In genomic region chr2:122351931-122352329, GRCm38 (mm10) we compare ENCODE assay signal across 9 mouse cellular contexts. TPM values are rescaled to one million over a fixed set of nuclear protein-coding genes. Genes with fewer than 3 reads are reported as not detected.
DNase-seq lines count a peak whose midpoint lies in the region; ATAC-seq and TF ChIP-seq lines count a peak whose summit lies in the region.
"Had no signal": no experiment of that assay in that cellular context is flagged by ENCODE, and none has a peak within 500 bp of the region (broad histone marks: within the 10 kb centered on the region; RNA-seq: fewer than 3 reads in every experiment).

No protein-coding gene starts in this region.

- peak overlapping the region; percentile 72 for H3K27ac ChIP-seq in embryonic facial prominence, embryonic 15.5 days (replicated peaks)
- no peak overlapping the region; the same call in 1 of the 2 replicates for H3K27ac ChIP-seq in kidney, postnatal 0 days
- H3K27ac ChIP-seq in midbrain, embryonic 15.5 days = peak overlapping the region; percentile 82
- H3K27ac ChIP-seq: liver, embryonic 14.5 days had no signal

- 30% methylated on average over 4 of the region's 4 CpGs for WGBS in embryonic facial prominence, embryonic 15.5 days
- WGBS in kidney, postnatal 0 days = 51% methylated on average over 4 of the region's 4 CpGs
- WGBS in midbrain, embryonic 15.5 days = 6% methylated on average over 4 of the region's 4 CpGs

- peaks cover 23% of the 10 kb centered on the region for H3K36me3 ChIP-seq in embryonic facial prominence, embryonic 15.5 days
- H3K36me3 ChIP-seq in kidney, postnatal 0 days (ENCODE audit: insufficient read depth, low read length) = 0 out of 2 replicates have a peak, but pooled peaks cover under 1% of the 10 kb centered on the region
- H3K36me3 ChIP-seq in midbrain, embryonic 15.5 days (replicated peaks) = 0 out of 2 replicates have a peak, but pooled peaks cover 3% of the 10 kb centered on the region

- no peak overlapping the region for H3K4me3 ChIP-seq in embryonic facial prominence, embryonic 15.5 days (replicated peaks)
- no peak overlapping the region for H3K4me3 ChIP-seq in kidney, postnatal 0 days (replicated peaks; ENCODE audit: low read depth, low read length)
- H3K4me3 ChIP-seq in midbrain, embryonic 15.5 days = no peak overlapping the region

- no peaks in the 10 kb centered on the region for H3K9me3 ChIP-seq in embryonic facial prominence, embryonic 15.5 days (replicated peaks)
- H3K9me3 ChIP-seq in kidney, postnatal 0 days (replicated peaks; ENCODE audit: low read length) = no peaks in the 10 kb centered on the region
- H3K9me3 ChIP-seq in midbrain, embryonic 15.5 days = no peaks in the 10 kb centered on the region

- H3K4me1 ChIP-seq in embryonic facial prominence, embryonic 15.5 days = peaks cover 39% of the 10 kb centered on the region
- H3K4me1 ChIP-seq in kidney, postnatal 0 days (replicated peaks; ENCODE audit: insufficient read depth, low read length) = peaks cover 4% of the 10 kb centered on the region; the same call in 1 of the 2 replicates
- peaks cover 56% of the 10 kb centered on the region for H3K4me1 ChIP-seq in midbrain, embryonic 15.5 days

- intact Hi-C loops in gastrocnemius, postnatal 14 days (cut with DNase I; ENCODE audit: low total_unique reads) = no loop called here

- H3K4me2 ChIP-seq in embryonic facial prominence, embryonic 15.5 days (replicated peaks) = no peak overlapping the region
- H3K4me2 ChIP-seq in kidney, postnatal 0 days (ENCODE audit: low read length) = no peak overlapping the region
- H3K4me2 ChIP-seq in midbrain, embryonic 15.5 days = no peak overlapping the region

- H3K27me3 ChIP-seq in embryonic facial prominence, embryonic 15.5 days = no peaks in the 10 kb centered on the region
- H3K27me3 ChIP-seq in kidney, postnatal 0 days (ENCODE audit: insufficient read depth, low read length) = no peaks in the 10 kb centered on the region
- no peaks in the 10 kb centered on the region for H3K27me3 ChIP-seq in midbrain, embryonic 15.5 days (replicated peaks)

- DNase-seq in adrenal gland, adult 2 months = peak; percentile 32
- DNase-seq in adrenal gland, postnatal 4 days (ENCODE audit: low spot score in 2 of 2) = no peak
- DNase-seq in ES-CJ7 (ENCODE audit: low read depth, low spot score) = peak; percentile 80
- peak; percentile 30 for DNase-seq in kidney, postnatal 0 days (ENCODE audit: low spot score)
- DNase-seq in gastrocnemius, postnatal 14 days = no peak

- no peak for ATAC-seq in embryonic facial prominence, embryonic 15.5 days (ENCODE audit: insufficient number of reproducible peaks, low FRiP score, low TSS enrichment, low read depth)
- ATAC-seq in kidney, postnatal 0 days (replicated peaks; ENCODE audit: low FRiP score, low read depth) = no peak
- peak; percentile 13; the same call in 1 of the 2 replicates for ATAC-seq in midbrain, embryonic 15.5 days (replicated peaks)
- ATAC-seq in CD4-positive, CD25-positive, alpha-beta regulatory T cell, adult 4 months = no peak

- TF ChIP-seq CTCF in kidney, postnatal 0 days (IDR thresholded peaks at IDR 0.05; ENCODE audit: low read depth) = no peak

- no peak overlapping the region for H3K9ac ChIP-seq in embryonic facial prominence, embryonic 15.5 days
- H3K9ac ChIP-seq in kidney, postnatal 0 days (ENCODE audit: low read depth, low read length) = no peak overlapping the region
- no peak overlapping the region for H3K9ac ChIP-seq in midbrain, embryonic 15.5 days
- H3K9ac ChIP-seq: liver, embryonic 14.5 days had no signal

RNA-seq across cellular contexts. Expression of gene Shf, which starts 17.0 kb away (rescaled TPM):
- 10 to 100 TPM in 1 of 2 experiments, 1 to 10 TPM in 1; 6.0 to 13.0 TPM for total RNA-seq in adrenal gland, adult 2 months (2021)
- 12.3 and 15.9 TPM in 2 replicates for polyA plus RNA-seq in adrenal gland, adult 2 months (2012; rRNA removed)
- 10 to 100 TPM; 30.5 to 32.7 TPM for total RNA-seq in adrenal gland, postnatal 4 days (2021)
- 4.5 and 5.0 TPM in 2 replicates for polyA plus RNA-seq in embryonic facial prominence, embryonic 15.5 days (2015; fragmentation: Nextera tagmentation; extraction: Ambion mirVana)
- polyA plus RNA-seq in kidney, postnatal 0 days (2015; fragmentation: Nextera tagmentation; extraction: Ambion mirVana) = 1.3 and 2.3 TPM in 2 replicates
- 12.0 and 13.3 TPM in 2 replicates for polyA plus RNA-seq in midbrain, embryonic 15.5 days (2015; fragmentation: Nextera tagmentation; extraction: Ambion mirVana)
- total RNA-seq in gastrocnemius, postnatal 14 days (2021) = 1 to 10 TPM; 5.1 to 6.0 TPM
- polyA plus RNA-seq in CD4-positive, CD25-positive, alpha-beta regulatory T cell, adult 4 months (2017; shearing (Covaris generic)) = under 1 TPM in 1 of 2 experiments, not detected in 1; 0.42 TPM

RNA-seq across cellular contexts. Expression of gene Duox1, which starts 36.5 kb away (rescaled TPM):
- not detected for total RNA-seq in adrenal gland, adult 2 months (2021)
- 0.07 and 0.17 TPM in 2 replicates for polyA plus RNA-seq in adrenal gland, adult 2 months (2012; rRNA removed)
- under 1 TPM in 1 of 2 experiments, not detected in 1; 0.06 TPM for total RNA-seq in adrenal gland, postnatal 4 days (2021)
- polyA plus RNA-seq in embryonic facial prominence, embryonic 15.5 days (2015; fragmentation: Nextera tagmentation; extraction: Ambion mirVana) = 1.5 TPM in 2 replicates
- polyA plus RNA-seq in kidney, postnatal 0 days (2015; fragmentation: Nextera tagmentation; extraction: Ambion mirVana) = not detected in 2 replicates
- 0.08 and 0.13 TPM in 2 replicates for polyA plus RNA-seq in midbrain, embryonic 15.5 days (2015; fragmentation: Nextera tagmentation; extraction: Ambion mirVana)
- under 1 TPM; 0.27 to 0.45 TPM for total RNA-seq in gastrocnemius, postnatal 14 days (2021)
- polyA plus RNA-seq in CD4-positive, CD25-positive, alpha-beta regulatory T cell, adult 4 months (2017; shearing (Covaris generic)) = not detected
- polyA plus RNA-seq: liver, embryonic 14.5 days had no signal

RNA-seq across cellular contexts. Expression of gene Duoxa1, which starts 38.4 kb away (rescaled TPM):
- total RNA-seq in adrenal gland, adult 2 months (2021) = under 1 TPM in 1 of 2 experiments, not detected in 1; 0.31 TPM
- polyA plus RNA-seq in adrenal gland, adult 2 months (2012; rRNA removed) = 0.58 and 0.97 TPM in 2 replicates
- total RNA-seq in adrenal gland, postnatal 4 days (2021) = under 1 TPM in 1 of 2 experiments, not detected in 1; 0.25 TPM
- polyA plus RNA-seq in embryonic facial prominence, embryonic 15.5 days (2015; fragmentation: Nextera tagmentation; extraction: Ambion mirVana) = 6.6 and 7.6 TPM in 2 replicates
- 0.15 TPM in 1 of 2 replicates, not detected in the other for polyA plus RNA-seq in kidney, postnatal 0 days (2015; fragmentation: Nextera tagmentation; extraction: Ambion mirVana)
- 0.30 and 0.32 TPM in 2 replicates for polyA plus RNA-seq in midbrain, embryonic 15.5 days (2015; fragmentation: Nextera tagmentation; extraction: Ambion mirVana)
- total RNA-seq in gastrocnemius, postnatal 14 days (2021) = under 1 TPM; 0.42 to 0.53 TPM
- polyA plus RNA-seq in CD4-positive, CD25-positive, alpha-beta regulatory T cell, adult 4 months (2017; shearing (Covaris generic)) = not detected
- polyA plus RNA-seq: liver, embryonic 14.5 days had no signal

RNA-seq across cellular contexts. Expression of gene Duoxa2, which starts 53.2 kb away (rescaled TPM):
- total RNA-seq in adrenal gland, adult 2 months (2021) = not detected
- 0.08 TPM in 1 of 2 replicates, not detected in the other for polyA plus RNA-seq in adrenal gland, adult 2 months (2012; rRNA removed)
- under 1 TPM in 1 of 2 experiments, not detected in 1; 0.20 TPM for total RNA-seq in adrenal gland, postnatal 4 days (2021)
- 0.25 TPM in 1 of 2 replicates, not detected in the other for polyA plus RNA-seq in embryonic facial prominence, embryonic 15.5 days (2015; fragmentation: Nextera tagmentation; extraction: Ambion mirVana)
- not detected in 2 replicates for polyA plus RNA-seq in kidney, postnatal 0 days (2015; fragmentation: Nextera tagmentation; extraction: Ambion mirVana)
- polyA plus RNA-seq in midbrain, embryonic 15.5 days (2015; fragmentation: Nextera tagmentation; extraction: Ambion mirVana) = 0.17 and 0.20 TPM in 2 replicates
- not detected for total RNA-seq in gastrocnemius, postnatal 14 days (2021)
- not detected for polyA plus RNA-seq in CD4-positive, CD25-positive, alpha-beta regulatory T cell, adult 4 months (2017; shearing (Covaris generic))
- polyA plus RNA-seq: liver, embryonic 14.5 days had no signal

RNA-seq across cellular contexts. Expression of gene Duox2, which starts 53.7 kb away (rescaled TPM):
- under 1 TPM in 1 of 2 experiments, not detected in 1; 0.07 TPM for total RNA-seq in adrenal gland, adult 2 months (2021)
- polyA plus RNA-seq in adrenal gland, adult 2 months (2012; rRNA removed) = 0.04 and 0.06 TPM in 2 replicates
- total RNA-seq in adrenal gland, postnatal 4 days (2021) = under 1 TPM; 0.08 to 0.17 TPM
- 0.05 and 0.11 TPM in 2 replicates for polyA plus RNA-seq in embryonic facial prominence, embryonic 15.5 days (2015; fragmentation: Nextera tagmentation; extraction: Ambion mirVana)
- polyA plus RNA-seq in kidney, postnatal 0 days (2015; fragmentation: Nextera tagmentation; extraction: Ambion mirVana) = 0.04 TPM in 2 replicates
- not detected in 2 replicates for polyA plus RNA-seq in midbrain, embryonic 15.5 days (2015; fragmentation: Nextera tagmentation; extraction: Ambion mirVana)
- under 1 TPM; 0.13 to 0.18 TPM for total RNA-seq in gastrocnemius, postnatal 14 days (2021)
- not detected for polyA plus RNA-seq in CD4-positive, CD25-positive, alpha-beta regulatory T cell, adult 4 months (2017; shearing (Covaris generic))
- polyA plus RNA-seq: liver, embryonic 14.5 days had no signal

Comparison
In these comparisons a context has a peak if more than half of its experiments do, and no peak if none do; other contexts are left out.
1. DNase-seq: peak in adrenal gland, adult 2 months (single experiment), ES-CJ7 (single experiment) and kidney, postnatal 0 days (single experiment); none in adrenal gland, postnatal 4 days (0 of 2) and gastrocnemius, postnatal 14 days (single experiment).